Mouse (Mus musculus) cerebellum, adult 2 months (tissue): Measurements from ENCODE around the gene Pus7. TPM values are rescaled to one million over a fixed set of nuclear protein-coding genes. Genes with fewer than 3 reads are reported as not detected.

Source experiments
- DNase-seq, 2 experiments: peaks; one replicate each; pipeline ENCODE4 v3.0.0; 2021
- H3K27ac ChIP-seq: fragments of 200-500 bp; 2 replicates; pipeline ENCODE4 v1.5.1; 2012; ENCODE audit warnings: low read length, control low read depth, inconsistent platforms; ENCODE audit not compliant: insufficient read depth
- H3K27me3 ChIP-seq: fragments of 200-500 bp; 2 replicates; pipeline ENCODE4 v1.6.1; 2012; ENCODE audit warnings: inconsistent platforms, mild to moderate bottlenecking, low read length, moderate library complexity; ENCODE audit not compliant: control insufficient read depth, insufficient read depth
- H3K4me1 ChIP-seq: fragments of 200-500 bp; 2 replicates; pipeline ENCODE4 v1.6.1; 2011; ENCODE audit warnings: low read length; ENCODE audit not compliant: control insufficient read depth, insufficient read depth
- H3K4me3 ChIP-seq: fragments of 200-500 bp; replicated peaks from 2 replicates; pipeline ENCODE3; 2011; ENCODE audit warnings: mild to moderate bottlenecking, low read depth, low read length, control low read depth; ENCODE audit not compliant: insufficient read depth
- CTCF ChIP-seq: fragments of 200-500 bp; IDR thresholded peaks from 2 replicates; pipeline ENCODE4 v1.5.1; 2011; ENCODE audit warnings: low read depth, mild to moderate bottlenecking, control low read depth, low read length, moderate library complexity, borderline replicate concordance; ENCODE audit not compliant: insufficient read depth
- POLR2A ChIP-seq: fragments of 200-500 bp; IDR thresholded peaks from 2 replicates; pipeline ENCODE4 v1.6.1; 2011; ENCODE audit warnings: low read length, control low read depth, borderline replicate concordance; ENCODE audit not compliant: insufficient read depth
- WGBS: fragments of 180-500 bp; shearing (Covaris S2); methylation state at CpG from one replicate; pipeline ENCODE4 v1.1.7; 2018; 5-methylcytosine and 5-hydroxymethylcytosine counted together
- polyA plus RNA-seq: library from polyadenylated mRNA; depleted of rRNA; stranded (reverse); fragments of >200 nt; gene quantifications from 2 replicates; pipeline ENCODE4 v1.2.3, GENCODE M21; 2012; rRNA removed

Gene Pus7
- polyA plus RNA-seq: 14.1 and 15.2 TPM in 2 replicates

DNA sequence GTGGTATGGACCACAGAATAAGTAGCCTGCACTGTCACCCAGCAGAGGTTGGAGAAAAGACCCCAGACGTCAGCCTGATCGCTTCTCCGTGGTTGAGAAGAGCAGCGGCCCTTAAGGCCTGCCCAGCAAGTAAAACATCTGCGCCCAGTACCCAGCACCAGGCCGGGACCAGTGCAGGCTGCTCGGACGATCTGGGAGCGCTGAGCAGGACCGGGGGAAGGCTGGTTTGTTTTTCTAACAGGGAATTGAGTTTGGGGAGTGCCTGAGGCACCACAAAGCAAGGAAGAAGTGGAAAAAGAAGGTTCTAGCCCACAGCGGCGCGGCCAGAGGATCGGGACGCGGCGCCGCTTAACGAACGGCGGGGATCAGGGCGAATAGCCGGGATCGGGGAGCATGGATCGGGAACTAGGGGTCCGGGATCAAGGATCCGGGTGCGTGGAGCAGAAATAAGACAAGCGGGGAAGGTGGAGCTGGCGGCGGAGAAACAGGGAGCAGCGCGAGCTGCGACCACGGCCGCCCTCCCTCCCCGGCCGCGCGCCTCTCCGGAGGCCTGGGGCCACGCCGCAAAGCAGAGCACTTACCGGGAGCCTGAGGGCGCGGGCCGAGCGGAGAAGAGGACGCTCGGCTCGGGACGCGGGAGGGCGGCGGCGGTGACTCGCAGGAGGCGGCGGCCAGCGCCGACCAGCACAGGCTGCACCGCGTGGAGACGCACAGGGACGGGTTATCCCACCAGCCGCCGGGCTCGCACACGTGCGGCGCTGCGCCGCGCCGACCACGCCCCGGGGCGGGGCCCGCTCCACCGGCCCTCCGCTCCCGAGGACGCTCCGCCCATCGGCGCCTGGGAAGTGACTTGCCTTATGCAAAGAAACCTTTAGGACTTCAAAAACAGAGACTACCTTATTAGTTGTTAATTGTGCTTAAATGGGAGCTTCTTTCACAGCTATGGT, at the start of gene Pus7:
Gene Pus7 (minus strand): TSS at position 781 of the 947 bp plus-strand sequence.
- H3K27ac ChIP-seq: 0 out of 2 replicates have a peak within 1 kb of the TSS, but pooled peaks have one; percentile 6
- peak; percentile 59; the same call in 1 of the 2 replicates for TF ChIP-seq POLR2A
- TF ChIP-seq CTCF: no peak
- H3K27me3 ChIP-seq: no peaks in the 10 kb centered on the region
- peak within 1 kb of the TSS; percentile 70 for H3K4me3 ChIP-seq
- DNase-seq: peak; percentile 82 to 87
- under 1% methylated on average over 84 of the region's 86 CpGs for WGBS
- 0 out of 2 replicates have a peak, but pooled peaks cover 2% of the 10 kb centered on the region for H3K4me1 ChIP-seq

DNA sequence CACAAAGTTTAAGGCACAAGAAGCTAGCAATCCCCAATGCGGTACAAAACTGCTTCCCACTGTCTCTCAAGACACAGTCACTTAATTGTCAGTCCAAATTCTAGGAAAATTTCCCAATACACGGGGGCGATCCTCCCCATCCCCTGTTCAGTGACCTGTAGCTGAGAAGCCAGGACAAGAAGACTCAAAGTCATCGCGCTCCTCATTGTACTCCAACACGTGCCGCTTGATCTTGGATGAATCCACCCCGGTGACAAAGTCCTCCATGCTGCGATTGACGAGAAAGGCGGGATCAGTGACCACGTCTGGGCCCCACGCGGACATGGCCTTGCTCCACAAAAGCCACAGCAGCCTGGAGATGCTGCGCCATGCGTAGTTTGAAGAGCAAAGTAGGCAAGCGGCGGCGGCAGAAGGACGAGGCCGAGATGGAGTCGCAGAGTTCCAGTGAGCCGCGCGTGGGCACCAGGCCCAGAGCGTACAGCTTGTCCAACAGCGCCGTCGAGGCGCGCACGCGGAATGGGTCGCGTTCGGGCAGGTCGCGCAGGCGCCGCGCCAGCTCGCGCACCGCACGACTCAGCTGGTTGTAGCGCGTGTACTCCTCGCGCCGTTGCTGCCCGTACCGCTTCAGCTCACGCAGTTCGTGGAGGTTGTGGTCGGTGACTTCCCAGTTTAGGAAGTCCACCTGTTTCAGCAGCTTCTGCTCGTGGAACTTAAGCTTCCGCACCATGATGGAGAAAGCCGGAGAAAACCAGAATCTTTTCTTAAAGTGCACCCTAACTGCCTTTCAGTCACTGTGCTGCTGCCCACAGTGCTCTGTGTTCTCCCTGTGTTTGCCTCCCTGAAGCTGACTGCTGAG, 47.6 kb upstream of the Pus7 start:
- H3K27ac ChIP-seq: no peak overlapping the region

GRCm38 (mm10) chr5:23826321-23827004, 43.0 kb upstream of the Pus7 start:
- Histone ChIP-seq H3K27ac (no peak overlapping the region), H3K27me3 (no peaks in the 10 kb centered on the region; the same call in 1 of the 2 replicates), H3K4me3 (no peak overlapping the region), H3K4me1 (no peaks in the 10 kb centered on the region)
- TF ChIP-seq CTCF (peak; percentile 71; the same call in 1 of the 2 replicates), POLR2A (no peak)
- WGBS: 35% methylated on average over 11 of the region's 11 CpGs
- peak; percentile 42 to 51 for DNase-seq

More for the DNA sequence above, 47.6 kb upstream of the Pus7 start:
- Histone ChIP-seq H3K27me3 (no peaks in the 10 kb centered on the region; the same call in 1 of the 2 replicates), H3K4me3 (no peak overlapping the region), H3K4me1 (no peaks in the 10 kb centered on the region)
- whole genome bisulfite sequencing: 36% methylated on average over 58 of the region's 58 CpGs
- no peak for TF ChIP-seq CTCF
- no peak for TF ChIP-seq POLR2A
- DNase-seq: peak; percentile 26

DNA sequence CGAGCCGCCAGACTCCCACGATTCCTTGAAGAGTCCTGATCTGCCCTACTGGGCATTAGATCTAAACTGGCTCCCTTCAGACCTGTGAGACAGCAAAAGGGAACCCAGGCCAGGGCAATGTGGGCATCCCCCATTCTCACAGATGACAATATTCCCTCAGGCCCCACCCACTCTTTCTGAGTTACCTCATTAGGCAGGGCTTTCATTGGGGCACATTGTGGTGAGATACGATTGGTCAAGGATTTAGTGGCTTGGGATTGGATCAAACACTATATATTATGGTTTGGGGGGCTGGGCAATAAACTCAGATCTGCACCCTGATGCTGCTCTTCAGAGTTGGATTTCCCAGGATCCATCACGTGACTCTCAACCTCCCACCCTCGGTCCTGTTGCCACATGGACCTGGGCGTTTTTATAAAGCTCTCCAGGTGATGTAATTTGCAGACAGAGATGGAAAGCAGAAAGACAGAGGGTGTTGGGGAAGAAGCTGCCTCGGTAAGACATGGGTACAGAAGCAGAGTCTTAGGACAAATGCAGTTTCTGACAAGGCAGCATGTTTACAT, 40.7 kb upstream of the Pus7 start:
- WGBS: 77% methylated on average over 8 of the region's 8 CpGs
- Histone ChIP-seq H3K27me3 (no peaks in the 10 kb centered on the region), H3K4me3 (no peak overlapping the region), H3K27ac (no peak overlapping the region), H3K4me1 (no peaks in the 10 kb centered on the region)
- TF ChIP-seq CTCF (no peak), POLR2A (no peak)
- no peak for DNase-seq

- H3K4me1 ChIP-seq: no peaks in the 10 kb centered on the region
- H3K4me3 ChIP-seq: no peak overlapping the region
- no peak overlapping the region for H3K27ac ChIP-seq
- no peaks in the 10 kb centered on the region for H3K27me3 ChIP-seq
- TF ChIP-seq POLR2A (no peak), CTCF (no peak)
- DNase-seq: no peak
- 39% methylated on average over 11 of the region's 11 CpGs for WGBS
Observed at GRCm38 (mm10) chr5:23822306-23822705, 38.8 kb upstream of the Pus7 start.

GRCm38 (mm10) chr5:23816681-23817080, 33.2 kb upstream of the Pus7 start:
- H3K4me1 ChIP-seq: no peaks in the 10 kb centered on the region
- TF ChIP-seq CTCF (no peak), POLR2A (no peak)
- WGBS: 86% methylated on average over 15 of the region's 15 CpGs
- H3K27me3 ChIP-seq: no peaks in the 10 kb centered on the region
- H3K4me3 ChIP-seq: no peak overlapping the region
- H3K27ac ChIP-seq: no peak overlapping the region
- DNase-seq: no peak

GRCm38 (mm10) chr5:23814841-23815240, 31.3 kb upstream of the Pus7 start:
- WGBS: 39% methylated on average over 5 of the region's 5 CpGs
- H3K27me3 ChIP-seq: no peaks in the 10 kb centered on the region
- no peak overlapping the region for H3K4me3 ChIP-seq
- H3K27ac ChIP-seq: no peak overlapping the region
- no peaks in the 10 kb centered on the region for H3K4me1 ChIP-seq
- no peak for DNase-seq
- TF ChIP-seq POLR2A: no peak
- TF ChIP-seq CTCF: no peak
